Mouse (Mus musculus) yolk sac, embryonic 10.5 days (tissue): ENCODE data around the gene Pex6.
A peak's percentile ranks its signal among the peaks of the same experiment; 100 is the strongest.

Experiments
- DNase-seq: peaks from one replicate; pipeline ENCODE4 v3.0.0-alpha.2; 2017; ENCODE audit warnings: low spot score

Pex6 gene

GRCm38 (mm10) chr17:46701489-46701888 lies 9.8 kb upstream of the Pex6 start:
- no peak for DNase-seq

- DNase-seq, result no peak
These were observed 9.2 kb upstream of the Pex6 start for GRCm38 (mm10) chr17:46702100-46702499.

GRCm38 (mm10) chr17:46702506-46702905 lies 8.8 kb upstream of the Pex6 start:
- no peak for DNase-seq

GRCm38 (mm10) chr17:46703971-46704886 lies 7.0 kb upstream of the Pex6 start:
- peak; percentile 26 for DNase-seq

- peak; percentile 98 for DNase-seq
These were observed 6.1 kb upstream of the Pex6 start, which contains the start of gene Ppp2r5d for GRCm38 (mm10) chr17:46704887-46705835. TSS of gene Ppp2r5d (minus strand) at chr17:46705111.

- no peak for DNase-seq
These were observed 4.7 kb upstream of the Pex6 start for GRCm38 (mm10) chr17:46706375-46707089.

GRCm38 (mm10) chr17:46711612-46712271 lies 479 bp downstream of the Pex6 start:
- DNase-seq, result no peak

- DNase-seq, result no peak
These were observed 1.2 kb downstream of the Pex6 start for GRCm38 (mm10) chr17:46712442-46712841.

- DNase-seq, result no peak
These were observed 2.6 kb downstream of the Pex6 start for GRCm38 (mm10) chr17:46713849-46714248.

GRCm38 (mm10) chr17:46714756-46715481 lies 3.7 kb downstream of the Pex6 start:
- no peak for DNase-seq

- DNase-seq, result no peak
These were observed 9.8 kb downstream of the Pex6 start for GRCm38 (mm10) chr17:46721077-46721476.

GRCm38 (mm10) chr17:46724477-46725084 lies 13.3 kb downstream of the Pex6 start:
- DNase-seq, result no peak

- DNase-seq, result no peak
These were observed 14.0 kb downstream of the Pex6 start for GRCm38 (mm10) chr17:46725273-46725672.

GRCm38 (mm10) chr17:46725731-46726645 lies 14.7 kb downstream of the Pex6 start:
- DNase-seq, result no peak

- DNase-seq, result no peak
These were observed 16.0 kb downstream of the Pex6 start for GRCm38 (mm10) chr17:46727271-46727670.

GRCm38 (mm10) chr17:46728021-46728420 lies 16.8 kb downstream of the Pex6 start:
- DNase-seq, result no peak

- no peak for DNase-seq
These were observed 17.2 kb downstream of the Pex6 start for GRCm38 (mm10) chr17:46728496-46728895.

- DNase-seq, result no peak
These were observed 17.6 kb downstream of the Pex6 start, which contains the start of gene Gnmt for GRCm38 (mm10) chr17:46728904-46729318. TSS of gene Gnmt (minus strand) at chr17:46729168.

GRCm38 (mm10) chr17:46734055-46734454 lies 22.8 kb downstream of the Pex6 start:
- DNase-seq, result no peak
